Mouse (Mus musculus) hindbrain, embryonic 11.5 days (tissue): ENCODE measurements around the gene Fgd2. TPM values are rescaled to one million over a fixed set of nuclear protein-coding genes. Genes with fewer than 3 reads are reported as not detected.
"Not testable (repeated sequence)": the region's sequence is repeated elsewhere in the genome, so short reads cannot be mapped to it uniquely, and the experiment has no call there.

Experiments used
- ATAC-seq: fragments of 200-750 bp; cut with Nextera tagmentation; 2 replicates; pipeline ENCODE4 v1.8.0; 2017; ENCODE audit warnings: mild to moderate bottlenecking, moderate TSS enrichment, moderate library complexity; ENCODE audit not compliant: low FRiP score
- DNase-seq: peaks from one replicate; pipeline ENCODE4 v3.0.0-alpha.2; 2015; ENCODE audit warnings: low spot score
- H3K27ac ChIP-seq: fragments of 300-500 bp; sonication (generic); 2 replicates; pipeline ENCODE4 v1.5.1; 2014; ENCODE audit warnings: mild to moderate bottlenecking, low read depth, low read length
- H3K27me3 ChIP-seq: fragments of 300-500 bp; sonication (generic); 2 replicates; pipeline ENCODE4 v1.6.1; 2014; ENCODE audit warnings: mild to moderate bottlenecking, low read length, moderate library complexity, mixed read lengths; ENCODE audit not compliant: control insufficient read depth, insufficient read depth
- H3K36me3 ChIP-seq: fragments of 300-500 bp; sonication (generic); 2 replicates; pipeline ENCODE4 v1.6.1; 2014; ENCODE audit warnings: mild to moderate bottlenecking, low read length, moderate library complexity, mixed read lengths; ENCODE audit not compliant: control insufficient read depth, insufficient read depth
- H3K4me1 ChIP-seq: fragments of 300-500 bp; sonication (generic); replicated peaks from 2 replicates; pipeline ENCODE4 v1.6.1; 2014; ENCODE audit warnings: low read length, mixed read lengths; ENCODE audit not compliant: control insufficient read depth, insufficient read depth
- H3K4me2 ChIP-seq: fragments of 300-500 bp; sonication (generic); replicated peaks from 2 replicates; pipeline ENCODE4 v1.6.1; 2014; ENCODE audit warnings: mild to moderate bottlenecking, low read depth, low read length
- H3K4me3 ChIP-seq: fragments of 300-500 bp; sonication (generic); 2 replicates; pipeline ENCODE4 v1.5.1; 2014; ENCODE audit warnings: low read depth, low read length
- H3K9ac ChIP-seq: fragments of 300-500 bp; sonication (generic); 2 replicates; pipeline ENCODE4 v1.6.1; 2014; ENCODE audit warnings: low read depth, low read length
- H3K9me3 ChIP-seq: fragments of 300-500 bp; sonication (generic); 2 replicates; pipeline ENCODE4 v1.6.1; 2016; ENCODE audit warnings: low read length; ENCODE audit not compliant: control insufficient read depth
- WGBS: fragments of 180-500 bp; shearing (Covaris S2); extraction: QIAGEN DNeasy Blood & Tissue Kit; methylation state at CpG from one replicate; pipeline ENCODE4 v1.1.7; 2014; 5-methylcytosine and 5-hydroxymethylcytosine counted together
- polyA plus RNA-seq: library from polyadenylated mRNA; unstranded; fragments of >200 nt; fragmentation: Nextera tagmentation; extraction: Ambion mirVana; gene quantifications from 2 replicates; pipeline ENCODE4 v1.2.1, GENCODE M21; 2014

Fgd2 gene
- 2.7 and 4.2 TPM in 2 replicates for polyA plus RNA-seq

DNA sequence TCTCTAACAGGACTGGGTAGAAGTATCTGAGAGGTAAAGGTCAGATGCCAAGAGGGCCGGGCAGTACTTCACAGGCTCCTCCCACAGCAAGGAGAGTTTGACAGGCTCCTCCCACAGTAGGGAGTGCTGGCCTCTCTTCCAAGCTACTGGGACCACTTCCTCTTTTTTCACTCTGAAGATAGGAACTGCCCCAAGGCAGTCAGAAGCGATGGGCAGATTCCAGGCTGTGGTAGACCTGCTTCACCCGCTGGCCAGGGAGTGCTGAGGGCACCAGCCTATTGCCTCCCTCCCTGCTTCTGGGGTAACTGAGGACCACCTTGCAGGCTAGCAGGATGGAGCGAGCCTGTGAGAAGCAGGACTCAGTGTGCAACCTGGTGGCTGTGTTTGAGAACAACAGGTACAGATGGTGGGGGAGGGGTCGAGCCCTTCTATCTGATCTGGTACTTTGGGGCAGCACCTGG, at the start of gene Fgd2:
TSS of gene Fgd2 (plus strand) at position 154 of the 461 bp plus-strand sequence.
- no peaks in the 10 kb centered on the region for H3K36me3 ChIP-seq
- H3K9ac ChIP-seq: no peak within 1 kb of the TSS
- DNase-seq: no peak
- H3K27ac ChIP-seq: no peak within 1 kb of the TSS
- ATAC-seq: no peak
- no peak within 1 kb of the TSS for H3K4me2 ChIP-seq
- H3K4me1 ChIP-seq: peaks cover 7% of the 10 kb centered on the region
- no peaks in the 10 kb centered on the region for H3K9me3 ChIP-seq
- H3K4me3 ChIP-seq: no peak within 1 kb of the TSS
- H3K27me3 ChIP-seq: no peaks in the 10 kb centered on the region
- WGBS: 22% methylated on average over 5 of the region's 5 CpGs

DNA sequence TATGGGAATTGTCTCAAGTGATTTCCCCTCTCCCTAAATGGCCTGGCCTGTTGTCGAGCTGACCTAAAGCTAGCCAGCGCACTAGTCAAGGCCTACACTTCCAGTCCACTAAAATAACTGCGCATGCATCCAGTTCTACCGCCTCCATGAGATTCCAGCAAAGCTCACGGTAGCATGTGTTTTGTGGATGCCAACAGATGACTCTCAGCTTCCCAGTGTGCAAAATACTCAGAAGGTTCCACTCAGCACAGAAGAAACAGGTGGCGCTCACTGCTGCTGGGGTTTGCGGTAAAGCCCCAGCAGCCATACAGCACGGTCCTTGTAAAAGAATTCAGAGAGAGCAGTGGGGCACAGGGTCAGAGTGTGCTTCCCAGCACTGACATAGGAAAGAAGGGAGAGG, 49.1 kb upstream of the Fgd2 start:
- no peak for DNase-seq
- Histone ChIP-seq H3K9ac (no peak overlapping the region), H3K4me3 (no peak overlapping the region), H3K27ac (no peak overlapping the region), H3K27me3 (no peaks in the 10 kb centered on the region), H3K9me3 (no peaks in the 10 kb centered on the region), H3K4me1 (no peaks in the 10 kb centered on the region), H3K4me2 (no peak overlapping the region), H3K36me3 (no peaks in the 10 kb centered on the region)
- ATAC-seq: no peak
- WGBS: 88% methylated on average over 8 of the region's 8 CpGs

DNA sequence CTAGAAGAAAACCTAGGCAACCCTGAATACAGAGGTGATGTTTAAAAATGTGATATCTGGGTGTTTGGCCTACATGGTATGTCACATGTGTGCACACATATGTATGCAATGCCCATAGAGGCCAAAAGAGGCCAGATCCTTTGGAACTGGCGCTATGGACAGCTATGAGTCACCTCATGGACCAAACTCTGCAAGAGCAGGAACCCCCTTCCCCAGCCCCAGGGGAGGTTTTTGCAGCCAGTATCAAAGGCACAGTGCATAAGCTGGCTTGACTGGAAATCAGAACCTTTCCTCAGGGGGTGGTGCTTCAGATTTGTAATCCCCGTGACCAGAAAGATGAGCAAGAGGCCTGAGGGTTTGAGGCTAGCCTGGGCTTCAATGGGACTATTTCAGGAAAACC, 48.6 kb upstream of the Fgd2 start:
- Histone ChIP-seq H3K4me1 (no peaks in the 10 kb centered on the region), H3K9ac (no peak overlapping the region), H3K4me2 (no peak overlapping the region), H3K27me3 (no peaks in the 10 kb centered on the region), H3K4me3 (no peak overlapping the region), H3K27ac (no peak overlapping the region), H3K36me3 (no peaks in the 10 kb centered on the region), H3K9me3 (no peaks in the 10 kb centered on the region)
- WGBS: 94% methylated on average over 2 of the region's 2 CpGs
- ATAC-seq: no peak
- no peak for DNase-seq

DNA sequence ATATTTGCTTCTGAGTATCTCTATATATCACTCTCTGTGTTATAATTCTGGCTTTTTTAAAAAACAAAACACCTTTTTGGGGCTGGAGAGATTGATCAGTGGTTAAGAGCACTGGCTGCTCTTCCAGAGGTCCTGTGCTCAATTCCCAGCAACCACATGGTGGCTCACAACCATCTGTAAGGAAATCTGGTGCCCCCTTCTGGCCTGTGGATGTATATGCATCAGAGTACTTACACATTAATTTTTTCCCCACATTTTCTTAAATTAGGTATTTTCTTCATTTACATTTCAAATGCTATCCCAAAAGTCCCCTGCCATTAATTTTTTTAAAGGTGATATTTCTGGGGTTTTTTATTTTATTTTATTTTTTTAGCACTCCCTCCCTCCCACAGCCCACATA, 47.4 kb upstream of the Fgd2 start:
- Histone ChIP-seq H3K9ac (no peak overlapping the region), H3K36me3 (no peaks in the 10 kb centered on the region), H3K9me3 (no peaks in the 10 kb centered on the region), H3K27me3 (no peaks in the 10 kb centered on the region), H3K27ac (no peak overlapping the region), H3K4me3 (no peak overlapping the region), H3K4me2 (no peak overlapping the region), H3K4me1 (no peaks in the 10 kb centered on the region)
- no peak for DNase-seq
- ATAC-seq: no peak

DNA sequence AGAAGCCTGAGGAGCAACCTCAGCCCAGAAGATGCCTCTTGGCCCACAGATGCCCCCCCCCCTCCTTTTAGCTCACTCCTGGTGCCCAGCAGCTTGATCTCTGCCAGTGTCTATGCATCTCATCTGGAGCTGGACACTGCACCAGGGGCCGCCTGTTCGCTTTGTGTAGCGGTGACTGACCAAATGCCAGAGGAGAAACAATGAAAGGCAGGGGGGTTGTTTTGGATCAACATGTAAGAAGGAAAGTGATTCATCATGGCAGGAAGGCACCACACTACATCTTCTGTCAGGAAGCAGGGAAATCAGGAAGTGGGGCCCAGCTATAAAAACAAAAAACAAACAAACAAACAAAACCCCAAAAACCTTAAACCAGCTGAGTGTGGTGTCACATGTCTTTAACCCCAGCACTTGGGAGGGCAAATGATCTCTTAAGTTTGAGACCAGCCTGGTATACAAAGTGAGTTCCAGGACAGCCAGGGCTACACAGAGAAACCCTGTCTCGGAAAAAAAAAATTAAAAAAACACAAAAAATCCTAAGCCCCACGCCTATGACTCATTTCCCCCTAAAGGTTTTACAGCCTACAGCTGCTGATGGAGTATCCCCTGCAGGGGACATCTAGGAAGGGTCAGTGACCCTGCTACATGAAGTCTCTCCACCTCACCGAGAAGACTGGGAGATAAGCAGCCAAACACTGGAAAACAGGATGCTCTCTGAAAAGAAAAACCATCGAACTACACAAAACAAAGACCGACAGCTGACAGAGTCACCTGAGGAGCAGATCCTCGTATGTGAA, 44.8 kb upstream of the Fgd2 start:
- H3K27me3 ChIP-seq: peaks cover 7% of the 10 kb centered on the region
- no peak for DNase-seq
- ATAC-seq: no peak
- 34% methylated on average over 9 of the region's 9 CpGs for WGBS
- no peak overlapping the region for H3K4me2 ChIP-seq
- H3K36me3 ChIP-seq: no peaks in the 10 kb centered on the region
- no peak overlapping the region for H3K27ac ChIP-seq
- no peak overlapping the region for H3K9ac ChIP-seq
- H3K4me3 ChIP-seq: no peak overlapping the region
- H3K4me1 ChIP-seq: 0 out of 2 replicates have a peak, but pooled peaks cover 2% of the 10 kb centered on the region
- H3K9me3 ChIP-seq: no peaks in the 10 kb centered on the region

DNA sequence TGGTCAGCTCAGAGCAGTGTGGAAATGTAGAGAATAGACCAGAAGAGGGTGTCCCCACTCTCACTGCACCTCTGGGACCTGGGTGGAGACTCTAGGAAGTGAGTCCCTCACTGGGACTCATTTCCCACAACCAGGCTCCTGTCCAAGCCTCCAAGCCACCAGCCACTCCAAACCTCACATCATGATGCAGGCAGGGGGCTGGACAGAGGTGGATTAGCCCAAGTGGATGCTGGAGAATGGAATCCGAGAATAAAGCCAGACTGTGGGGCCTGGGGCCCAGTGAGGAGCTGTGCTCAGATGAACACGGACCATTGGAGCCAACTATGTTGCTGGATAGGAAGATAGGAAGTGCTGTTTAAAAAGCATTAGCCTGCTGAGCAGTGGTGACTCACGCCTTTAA, 43.8 kb upstream of the Fgd2 start:
- H3K27me3 ChIP-seq: peaks cover 16% of the 10 kb centered on the region
- no peak overlapping the region for H3K27ac ChIP-seq
- H3K4me2 ChIP-seq: no peak overlapping the region
- H3K36me3 ChIP-seq: no peaks in the 10 kb centered on the region
- no peak for DNase-seq
- 83% methylated on average over 3 of the region's 3 CpGs for WGBS
- H3K9me3 ChIP-seq: no peaks in the 10 kb centered on the region
- H3K9ac ChIP-seq: no peak overlapping the region
- H3K4me3 ChIP-seq: no peak overlapping the region
- H3K4me1 ChIP-seq: 0 out of 2 replicates have a peak, but pooled peaks cover 3% of the 10 kb centered on the region
- no peak for ATAC-seq

DNA sequence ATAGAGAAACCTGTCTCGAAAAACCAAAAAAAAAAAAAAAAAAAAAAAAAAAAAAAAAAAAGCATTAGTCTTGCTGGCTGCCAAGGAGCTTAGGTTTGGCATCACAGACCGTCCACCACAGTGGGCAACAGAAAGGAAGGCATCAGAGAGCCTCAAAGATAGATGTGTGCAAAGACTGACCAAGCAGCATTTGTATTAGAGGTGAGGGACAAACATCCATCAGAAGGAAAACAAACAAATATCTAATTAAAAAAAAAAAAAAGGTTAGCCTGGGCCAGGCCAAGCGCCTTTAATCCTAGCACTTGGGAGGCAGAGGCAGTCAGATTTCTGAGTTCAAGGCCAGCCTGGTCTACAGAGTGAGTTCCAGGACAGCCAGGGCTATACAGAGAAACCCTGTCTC, 43.3 kb upstream of the Fgd2 start, which contains the start of gene Pi16:
TSS of gene Pi16 (plus strand) at position 301 of the 400 bp plus-strand sequence.
- not testable (repeated sequence) for ATAC-seq, H3K9ac ChIP-seq, H3K4me2 ChIP-seq, H3K4me1 ChIP-seq, H3K36me3 ChIP-seq, H3K4me3 ChIP-seq, DNase-seq, H3K9me3 ChIP-seq, H3K27ac ChIP-seq
- 90% methylated on average over 3 of the region's 3 CpGs for WGBS
- peaks cover 21% of the 10 kb centered on the region for H3K27me3 ChIP-seq

DNA sequence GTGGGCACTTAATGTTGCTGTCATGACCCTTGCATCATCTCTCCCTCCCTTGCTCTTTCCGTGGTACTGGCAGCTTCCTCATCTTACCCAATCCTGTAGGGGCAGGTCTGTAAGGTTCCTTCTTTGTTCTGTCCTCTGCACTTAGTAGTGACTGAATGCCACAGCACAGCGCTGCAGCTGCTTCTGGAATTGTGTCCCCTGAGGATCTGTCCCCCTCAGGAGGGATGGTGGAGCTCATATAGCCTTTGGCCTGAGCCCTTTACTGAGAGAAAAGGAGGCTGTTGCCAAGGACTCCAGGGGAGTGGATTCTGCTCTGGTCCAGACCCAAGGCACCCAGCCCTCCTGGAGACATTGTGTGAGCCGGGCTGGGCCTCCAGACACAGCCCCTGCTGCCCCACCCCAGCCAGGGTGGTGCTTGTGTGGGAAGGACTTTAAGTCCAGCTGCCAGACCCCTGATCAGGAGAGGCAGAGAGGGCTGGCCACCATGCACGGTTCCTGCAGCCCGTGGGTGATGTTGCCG, 41.9 kb upstream of the Fgd2 start:
- H3K36me3 ChIP-seq: no peaks in the 10 kb centered on the region
- H3K9ac ChIP-seq: no peak overlapping the region
- no peak overlapping the region for H3K4me3 ChIP-seq
- no peak overlapping the region for H3K27ac ChIP-seq
- no peak for DNase-seq
- 0 out of 2 replicates have a peak, but pooled peaks cover 5% of the 10 kb centered on the region for H3K4me1 ChIP-seq
- H3K4me2 ChIP-seq: no peak overlapping the region
- ATAC-seq: no peak
- no peaks in the 10 kb centered on the region for H3K9me3 ChIP-seq
- WGBS: 44% methylated on average over 6 of the region's 6 CpGs
- peaks cover 25% of the 10 kb centered on the region for H3K27me3 ChIP-seq

DNA sequence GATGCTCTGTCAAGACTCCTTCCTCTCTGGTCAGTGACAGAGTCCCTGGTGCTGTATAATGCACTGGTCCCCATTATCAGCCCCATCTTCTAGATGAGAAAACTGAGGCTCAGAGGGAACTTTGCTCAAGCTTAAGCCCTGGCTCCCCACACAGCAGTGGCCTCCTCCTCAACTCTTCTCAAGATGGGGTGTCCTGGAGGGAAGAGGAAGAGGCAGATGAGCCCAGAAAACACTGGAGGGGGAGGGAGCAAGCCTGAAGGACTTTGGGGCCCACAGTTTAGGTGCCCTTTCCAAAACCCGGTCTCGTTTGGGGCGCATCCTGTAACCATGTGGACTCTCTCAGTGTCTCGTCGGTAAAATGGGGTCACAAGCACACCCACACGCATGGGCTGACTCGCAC, 41.2 kb upstream of the Fgd2 start:
- no peak for ATAC-seq
- WGBS: 91% methylated on average over 7 of the region's 7 CpGs
- Histone ChIP-seq H3K4me1 (0 out of 2 replicates have a peak, but pooled peaks cover 5% of the 10 kb centered on the region), H3K27ac (no peak overlapping the region), H3K4me2 (no peak overlapping the region), H3K4me3 (no peak overlapping the region), H3K9me3 (no peaks in the 10 kb centered on the region), H3K27me3 (peaks cover 25% of the 10 kb centered on the region), H3K36me3 (no peaks in the 10 kb centered on the region), H3K9ac (no peak overlapping the region)
- DNase-seq: no peak
